Mouse (Mus musculus) kidney, postnatal 14 days (tissue): ENCODE measurements around the gene Slc1a7.

ENCODE experiments used
- DNase-seq: peaks from one replicate; pipeline ENCODE4 v3.0.0; 2022; ENCODE audit warnings: mixed read lengths

Slc1a7 gene

GRCm38 (mm10) chr4:107967966-107968682, at the start of gene Slc1a7:
Gene Slc1a7, plus strand, starts transcription at chr4:107968332.
- no peak for DNase-seq

- DNase-seq: peak; percentile 34
Observed at GRCm38 (mm10) chr4:107920336-107920735, 47.8 kb upstream of the Slc1a7 start.

GRCm38 (mm10) chr4:107921152-107921695, 46.9 kb upstream of the Slc1a7 start:
- peak; percentile 86 for DNase-seq

GRCm38 (mm10) chr4:107921952-107922351, 46.2 kb upstream of the Slc1a7 start:
- peak; percentile 78 for DNase-seq

- peak; percentile 98 for DNase-seq
Observed at GRCm38 (mm10) chr4:107923145-107923802, 44.9 kb upstream of the Slc1a7 start, which contains the start of gene Cpt2. Gene Cpt2, minus strand, starts transcription at chr4:107923610.

- no peak for DNase-seq
Observed at GRCm38 (mm10) chr4:107923803-107924194, 44.3 kb upstream of the Slc1a7 start.

GRCm38 (mm10) chr4:107928269-107928668, 39.9 kb upstream of the Slc1a7 start:
- DNase-seq: no peak

GRCm38 (mm10) chr4:107928726-107929125, 39.4 kb upstream of the Slc1a7 start:
- no peak for DNase-seq

GRCm38 (mm10) chr4:107931453-107931852, 36.7 kb upstream of the Slc1a7 start:
- DNase-seq: no peak

- no peak for DNase-seq
Observed at GRCm38 (mm10) chr4:107933239-107933638, 34.9 kb upstream of the Slc1a7 start.

GRCm38 (mm10) chr4:107935254-107935653, 32.9 kb upstream of the Slc1a7 start:
- no peak for DNase-seq

- DNase-seq: peak; percentile 82
Observed at GRCm38 (mm10) chr4:107937338-107937737, 30.8 kb upstream of the Slc1a7 start.

- DNase-seq: no peak
Observed at GRCm38 (mm10) chr4:107938124-107938523, 30.0 kb upstream of the Slc1a7 start.

GRCm38 (mm10) chr4:107942741-107943140, 25.4 kb upstream of the Slc1a7 start:
- DNase-seq: no peak

GRCm38 (mm10) chr4:107944141-107944540, 24.0 kb upstream of the Slc1a7 start:
- DNase-seq: peak; percentile 31

- no peak for DNase-seq
Observed at GRCm38 (mm10) chr4:107949918-107950317, 18.2 kb upstream of the Slc1a7 start.

- peak; percentile 28 for DNase-seq
Observed at GRCm38 (mm10) chr4:107952845-107953244, 15.3 kb upstream of the Slc1a7 start.

- DNase-seq: no peak
Observed at GRCm38 (mm10) chr4:107955691-107956090, 12.4 kb upstream of the Slc1a7 start.

- DNase-seq: no peak
Observed at GRCm38 (mm10) chr4:107958487-107958886, 9.6 kb upstream of the Slc1a7 start.

GRCm38 (mm10) chr4:107962044-107962732, 5.9 kb upstream of the Slc1a7 start:
- peak; percentile 50 for DNase-seq

- DNase-seq: no peak
Observed at GRCm38 (mm10) chr4:107962792-107963191, 5.3 kb upstream of the Slc1a7 start.

GRCm38 (mm10) chr4:107966416-107967109, 1.6 kb upstream of the Slc1a7 start:
- no peak for DNase-seq

GRCm38 (mm10) chr4:107969781-107970180, 1.6 kb downstream of the Slc1a7 start:
- no peak for DNase-seq
